Mouse (Mus musculus): ENCODE data around the gene Eif6. TPM values are rescaled to one million over a fixed set of nuclear protein-coding genes. Genes with fewer than 3 reads are reported as not detected.
A peak's percentile ranks its signal among the peaks of the same experiment; 100 is the strongest.

Eif6 gene
- 340 TPM for polyA plus RNA-seq (2012; fragmentation: generic; extraction: Trizol)
- long read RNA-seq, experiment 1, transcript Eif6-201 (6 exons, 1,500 nt): major isoform, 235 of 274 reads
- long read RNA-seq, experiment 1, partial matches to known transcripts: 26 of 274 reads
- long read RNA-seq, experiment 1, other reads (novel, unspliced or antisense): 12 of 274 reads
- long read RNA-seq, experiment 2, transcript Eif6-201 (6 exons, 1,500 nt): major isoform, 388 of 413 reads
- long read RNA-seq, experiment 2, transcript Eif6-202 (2 exons, 1,382 nt): minor isoform, 6 of 413 reads
- long read RNA-seq, experiment 2, partial matches to known transcripts: 0 of 413 reads
- long read RNA-seq, experiment 2, other reads (novel, unspliced or antisense): 19 of 413 reads

DNA sequence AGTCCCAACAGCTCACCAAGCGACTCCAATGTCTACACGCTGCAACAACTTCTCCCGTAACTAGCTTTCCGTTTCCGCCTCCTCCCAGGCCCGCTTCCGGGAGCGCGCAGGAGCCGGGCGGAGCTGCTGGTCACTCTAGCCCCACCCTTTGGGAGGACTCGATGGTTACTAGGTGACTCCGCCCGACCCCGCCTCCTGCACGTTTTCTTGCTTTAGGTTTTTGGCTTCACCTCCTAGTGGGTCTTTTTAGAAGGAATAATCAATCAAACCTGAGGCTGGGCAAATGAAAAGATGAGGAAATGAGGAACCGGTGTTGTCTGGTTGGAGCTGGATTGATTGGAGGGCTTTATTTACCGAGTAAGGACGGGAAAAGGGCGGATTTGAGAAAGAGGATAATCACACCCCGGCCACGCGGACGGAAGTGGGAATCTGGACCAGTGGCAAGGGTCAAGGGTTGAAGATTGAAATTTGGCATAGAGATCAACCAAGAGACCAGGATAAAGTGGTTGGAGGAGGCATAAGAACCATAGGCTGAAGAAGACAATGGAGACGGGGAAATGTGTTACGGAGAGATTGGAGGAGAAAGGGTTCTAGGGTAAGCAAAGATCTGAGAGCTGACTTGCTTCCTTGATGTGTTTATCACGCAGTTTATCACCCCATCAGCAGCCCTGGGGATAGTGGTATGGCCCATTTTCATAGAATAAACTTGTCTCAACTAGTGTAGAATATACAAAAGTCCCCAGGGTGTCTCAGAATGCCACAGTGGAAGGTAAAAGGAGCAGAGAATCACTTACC is at the start of gene Eif6:
TSS of gene Eif6 (minus strand) at position 296 of the 795 bp plus-strand sequence.
- TF ChIP-seq MYOG (IDR thresholded peaks at IDR 0.05; ENCODE audit: control insufficient read depth, extremely low read depth, insufficient read length): no peak
- peak; percentile 44 for TF ChIP-seq USF1 (IDR thresholded peaks at IDR 0.05; ENCODE audit: low read depth)
- TF ChIP-seq CTCF (IDR thresholded peaks at IDR 0.05; ENCODE audit: control insufficient read depth, insufficient read depth, insufficient read length): no peak
- no peak for TF ChIP-seq MAX (IDR thresholded peaks at IDR 0.05)
- peaks cover 37% of the 10 kb centered on the region for H3K36me3 ChIP-seq (ENCODE audit: control insufficient read depth, insufficient read depth)
- peak within 1 kb of the TSS; percentile 95 for H3ac ChIP-seq (ENCODE audit: control insufficient read depth, insufficient read length, low read depth)
- peak within 1 kb of the TSS; percentile 99 for H3K4me3 ChIP-seq (ENCODE audit: insufficient read depth, poor library complexity, severe bottlenecking)
- peaks cover 36% of the 10 kb centered on the region for H3K79me3 ChIP-seq (ENCODE audit: low read depth)
- H3K27me3 ChIP-seq (ENCODE audit: control insufficient read depth, insufficient read depth, insufficient read length): no peaks in the 10 kb centered on the region
- peaks cover 48% of the 10 kb centered on the region for H3K79me2 ChIP-seq (ENCODE audit: control insufficient read depth, insufficient read depth)

DNA sequence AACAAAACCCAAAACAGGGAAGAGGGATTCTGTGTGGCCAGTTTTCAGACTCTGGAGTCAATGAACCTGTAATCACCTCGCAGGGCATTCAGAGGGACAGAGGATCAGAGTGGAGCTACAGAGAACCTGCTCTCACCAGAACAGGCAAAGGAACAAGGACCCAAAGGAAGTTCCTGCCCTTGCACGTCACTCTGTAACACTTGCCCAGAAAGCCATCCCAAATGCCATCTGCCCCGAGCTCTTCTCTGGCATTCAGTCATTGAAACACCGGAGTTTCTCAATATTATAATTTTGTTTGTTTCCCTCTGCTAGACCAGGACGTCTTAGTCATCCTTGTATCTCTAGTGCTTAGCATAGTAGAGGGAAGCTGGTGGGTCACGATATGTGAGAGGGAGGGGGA is 46.9 kb upstream of the Eif6 start:
- H3K4me3 ChIP-seq (ENCODE audit: insufficient read depth, poor library complexity, severe bottlenecking): no peak overlapping the region
- TF ChIP-seq USF1 (IDR thresholded peaks at IDR 0.05; ENCODE audit: low read depth): no peak
- no peak for TF ChIP-seq FOSL1 (IDR thresholded peaks at IDR 0.05; ENCODE audit: insufficient read depth, low read length, poor library complexity, severe bottlenecking)
- TF ChIP-seq MAX (IDR thresholded peaks at IDR 0.05): no peak
- TF ChIP-seq MYOG (IDR thresholded peaks at IDR 0.05; ENCODE audit: control insufficient read depth, extremely low read depth, insufficient read length): no peak
- TF ChIP-seq CEBPB (IDR thresholded peaks at IDR 0.05; ENCODE audit: low read depth): no peak
- TF ChIP-seq CTCF (IDR thresholded peaks at IDR 0.05; ENCODE audit: control insufficient read depth, insufficient read depth, insufficient read length): no peak
- TF ChIP-seq MYOD1 (IDR thresholded peaks at IDR 0.05; ENCODE audit: control insufficient read depth, insufficient read length, low read depth): no peak
- no peak overlapping the region for H3ac ChIP-seq (ENCODE audit: control insufficient read depth, insufficient read length, low read depth)
- H3K27me3 ChIP-seq (ENCODE audit: control insufficient read depth, insufficient read depth, insufficient read length): no peaks in the 10 kb centered on the region
- peaks cover 41% of the 10 kb centered on the region for H3K36me3 ChIP-seq (ENCODE audit: control insufficient read depth, insufficient read depth)
- H3K79me3 ChIP-seq (ENCODE audit: low read depth): no peaks in the 10 kb centered on the region
- peaks cover 9% of the 10 kb centered on the region for H3K79me2 ChIP-seq (ENCODE audit: control insufficient read depth, insufficient read depth)

GRCm38 (mm10) chr2:155872930-155873507 is 46.3 kb upstream of the Eif6 start:
- Histone ChIP-seq H3K79me3 (ENCODE audit: low read depth) (no peaks in the 10 kb centered on the region), H3K36me3 (ENCODE audit: control insufficient read depth, insufficient read depth) (peaks cover 41% of the 10 kb centered on the region), H3ac (ENCODE audit: control insufficient read depth, insufficient read length, low read depth) (no peak overlapping the region), H3K27me3 (ENCODE audit: control insufficient read depth, insufficient read depth, insufficient read length) (no peaks in the 10 kb centered on the region), H3K79me2 (ENCODE audit: control insufficient read depth, insufficient read depth) (peaks cover 6% of the 10 kb centered on the region), H3K4me3 (ENCODE audit: insufficient read depth, poor library complexity, severe bottlenecking) (no peak overlapping the region)
- TF ChIP-seq CEBPB (IDR thresholded peaks at IDR 0.05; ENCODE audit: low read depth): no peak
- no peak for TF ChIP-seq MYOD1 (IDR thresholded peaks at IDR 0.05; ENCODE audit: control insufficient read depth, insufficient read length, low read depth)
- no peak for TF ChIP-seq CTCF (IDR thresholded peaks at IDR 0.05; ENCODE audit: control insufficient read depth, insufficient read depth, insufficient read length)
- no peak for TF ChIP-seq FOSL1 (IDR thresholded peaks at IDR 0.05; ENCODE audit: insufficient read depth, low read length, poor library complexity, severe bottlenecking)
- TF ChIP-seq MAX (IDR thresholded peaks at IDR 0.05): no peak

DNA sequence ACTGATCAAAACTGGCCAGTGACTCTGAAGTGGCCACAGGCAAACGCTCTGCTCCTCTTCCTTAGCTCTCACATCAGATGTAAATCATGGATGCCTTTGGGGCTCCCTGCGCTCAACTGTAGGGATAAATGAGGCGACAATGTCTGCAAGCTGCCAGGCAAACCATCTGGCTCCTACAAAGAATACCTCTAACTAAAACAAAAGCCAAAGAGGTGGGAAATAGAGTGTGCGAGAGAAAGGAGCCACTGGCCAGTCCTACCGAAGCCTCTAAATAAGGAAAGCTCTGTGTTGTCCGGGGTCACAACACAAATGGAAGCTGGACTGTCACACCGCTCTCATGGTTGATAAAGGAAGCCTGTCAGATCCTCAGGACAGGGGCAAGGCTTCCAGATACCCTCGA is 45.8 kb upstream of the Eif6 start:
- Histone ChIP-seq H3K36me3 (ENCODE audit: control insufficient read depth, insufficient read depth) (peaks cover 36% of the 10 kb centered on the region), H3K27me3 (ENCODE audit: control insufficient read depth, insufficient read depth, insufficient read length) (no peaks in the 10 kb centered on the region), H3K79me2 (ENCODE audit: control insufficient read depth, insufficient read depth) (peaks cover under 1% of the 10 kb centered on the region), H3K79me3 (ENCODE audit: low read depth) (no peaks in the 10 kb centered on the region), H3ac (ENCODE audit: control insufficient read depth, insufficient read length, low read depth) (no peak overlapping the region), H3K4me3 (ENCODE audit: insufficient read depth, poor library complexity, severe bottlenecking) (no peak overlapping the region)
- TF ChIP-seq CEBPB (IDR thresholded peaks at IDR 0.05; ENCODE audit: low read depth): no peak
- no peak for TF ChIP-seq MYOG (IDR thresholded peaks at IDR 0.05; ENCODE audit: control insufficient read depth, extremely low read depth, insufficient read length)
- TF ChIP-seq MAX (IDR thresholded peaks at IDR 0.05): no peak

DNA sequence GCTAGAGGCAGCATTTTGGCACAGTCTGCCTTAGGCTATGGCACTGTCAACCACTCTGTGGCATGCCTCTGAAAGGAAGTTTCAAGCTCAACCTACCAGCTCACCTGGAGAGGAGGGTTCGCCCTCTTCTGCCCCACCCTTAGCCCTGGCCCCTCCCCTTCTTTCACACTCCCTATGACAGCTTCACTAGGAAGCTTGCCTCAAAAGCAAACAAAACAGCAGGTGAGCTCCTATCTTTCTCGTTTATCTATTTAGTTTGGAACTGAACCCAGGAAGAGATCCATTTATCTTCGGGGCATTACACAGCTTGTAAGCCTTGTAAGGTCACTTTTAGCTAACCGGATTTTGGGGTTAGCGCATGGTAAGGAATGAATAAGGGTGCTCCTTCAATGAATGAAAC is 43.0 kb upstream of the Eif6 start:
- H3ac ChIP-seq (ENCODE audit: control insufficient read depth, insufficient read length, low read depth): no peak overlapping the region
- H3K79me2 ChIP-seq (ENCODE audit: control insufficient read depth, insufficient read depth): no peaks in the 10 kb centered on the region
- TF ChIP-seq FOSL1 (IDR thresholded peaks at IDR 0.05; ENCODE audit: insufficient read depth, low read length, poor library complexity, severe bottlenecking): no peak
- no peak for TF ChIP-seq MYOG (IDR thresholded peaks at IDR 0.05; ENCODE audit: control insufficient read depth, extremely low read depth, insufficient read length)
- no peak for TF ChIP-seq CEBPB (IDR thresholded peaks at IDR 0.05; ENCODE audit: low read depth)
- TF ChIP-seq USF1 (IDR thresholded peaks at IDR 0.05; ENCODE audit: low read depth): no peak
- no peak for TF ChIP-seq MYOD1 (IDR thresholded peaks at IDR 0.05; ENCODE audit: control insufficient read depth, insufficient read length, low read depth)
- TF ChIP-seq MAX (IDR thresholded peaks at IDR 0.05): no peak
- TF ChIP-seq CTCF (IDR thresholded peaks at IDR 0.05; ENCODE audit: control insufficient read depth, insufficient read depth, insufficient read length): no peak
- H3K27me3 ChIP-seq (ENCODE audit: control insufficient read depth, insufficient read depth, insufficient read length): no peaks in the 10 kb centered on the region
- no peak overlapping the region for H3K4me3 ChIP-seq (ENCODE audit: insufficient read depth, poor library complexity, severe bottlenecking)
- no peaks in the 10 kb centered on the region for H3K79me3 ChIP-seq (ENCODE audit: low read depth)
- H3K36me3 ChIP-seq (ENCODE audit: control insufficient read depth, insufficient read depth): peaks cover 14% of the 10 kb centered on the region
